Mouse (Mus musculus): ENCODE data around the gene Cnot10. TPM values are rescaled to one million over a fixed set of nuclear protein-coding genes. Genes with fewer than 3 reads are reported as not detected.

Gene Cnot10
- total RNA-seq (2021), result 10 to 100 TPM; 51.4 to 56.1 TPM
- long read RNA-seq, experiment 1, partial matches to known transcripts, result 3 of 27 reads
- long read RNA-seq, experiment 1, other reads (novel, unspliced or antisense), result 20 of 27 reads
- long read RNA-seq, experiment 2, transcript Cnot10-201 (20 exons, 2,853 nt), result major isoform, 17 of 61 reads
- long read RNA-seq, experiment 2, partial matches to known transcripts, result 3 of 61 reads
- long read RNA-seq, experiment 2, other reads (novel, unspliced or antisense), result 41 of 61 reads

- peak; percentile 96 to 98 for DNase-seq (ENCODE audit: low spot score in 2 of 2)
- peak; percentile 65 for TF ChIP-seq CTCF (conservative IDR thresholded peaks at IDR 0.05)
- H3K4me3 ChIP-seq, result peak within 1 kb of the TSS; percentile 99
- H3K27ac ChIP-seq, result peak within 1 kb of the TSS; percentile 92
These were observed at the start of gene Cnot10 for GRCm38 (mm10) chr9:114639839-114640646. Gene Cnot10, minus strand, starts transcription at chr9:114640184.

- DNase-seq (ENCODE audit: low spot score in 2 of 2), result no peak
These were observed 49.0 kb upstream of the Cnot10 start for GRCm38 (mm10) chr9:114688953-114689407.

GRCm38 (mm10) chr9:114688252-114688952 lies 48.4 kb upstream of the Cnot10 start, which contains the start of gene Dync1li1:
Gene Dync1li1, plus strand, starts transcription at chr9:114688790.
- no peak for TF ChIP-seq CTCF (conservative IDR thresholded peaks at IDR 0.05)
- peak; percentile 96 to 97 for DNase-seq (ENCODE audit: low spot score in 2 of 2)
- H3K4me3 ChIP-seq, result peak within 1 kb of the TSS; percentile 98
- H3K27ac ChIP-seq, result peak within 1 kb of the TSS; percentile 97

More at GRCm38 (mm10) chr9:114688953-114689407, 49.0 kb upstream of the Cnot10 start:
- Histone ChIP-seq H3K4me3 (peak overlapping the region; percentile 98), H3K27ac (peak overlapping the region; percentile 97)
- TF ChIP-seq CTCF (conservative IDR thresholded peaks at IDR 0.05), result no peak

- no peak for DNase-seq (ENCODE audit: low spot score in 2 of 2)
- TF ChIP-seq CTCF (conservative IDR thresholded peaks at IDR 0.05), result no peak
- H3K4me3 ChIP-seq, result peak overlapping the region; percentile 98
- H3K27ac ChIP-seq, result peak overlapping the region; percentile 97
These were observed 47.7 kb upstream of the Cnot10 start for GRCm38 (mm10) chr9:114687639-114688038.

DNA sequence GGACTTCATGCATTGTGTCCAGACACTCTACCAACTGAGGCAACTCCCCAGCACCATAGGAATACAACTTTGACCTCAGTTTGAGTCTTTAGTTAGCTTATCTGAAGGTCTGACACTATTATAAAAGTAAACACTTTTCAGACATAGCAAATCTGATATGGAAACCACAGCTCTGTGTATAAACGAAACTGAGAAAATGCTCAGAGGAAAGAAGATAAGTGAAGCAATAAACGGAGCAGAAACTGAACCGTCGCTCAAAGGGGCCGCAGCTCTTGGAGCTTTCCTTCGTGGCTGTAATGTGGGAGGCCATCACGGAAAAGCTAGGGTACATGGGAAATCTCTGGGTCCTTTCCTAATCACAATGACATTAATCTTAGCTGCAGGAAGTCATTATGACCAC lies 46.3 kb upstream of the Cnot10 start:
- H3K4me3 ChIP-seq, result no peak overlapping the region
- H3K27ac ChIP-seq, result no peak overlapping the region
- no peak for TF ChIP-seq CTCF (conservative IDR thresholded peaks at IDR 0.05)
- no peak for DNase-seq (ENCODE audit: low spot score in 2 of 2)

DNA sequence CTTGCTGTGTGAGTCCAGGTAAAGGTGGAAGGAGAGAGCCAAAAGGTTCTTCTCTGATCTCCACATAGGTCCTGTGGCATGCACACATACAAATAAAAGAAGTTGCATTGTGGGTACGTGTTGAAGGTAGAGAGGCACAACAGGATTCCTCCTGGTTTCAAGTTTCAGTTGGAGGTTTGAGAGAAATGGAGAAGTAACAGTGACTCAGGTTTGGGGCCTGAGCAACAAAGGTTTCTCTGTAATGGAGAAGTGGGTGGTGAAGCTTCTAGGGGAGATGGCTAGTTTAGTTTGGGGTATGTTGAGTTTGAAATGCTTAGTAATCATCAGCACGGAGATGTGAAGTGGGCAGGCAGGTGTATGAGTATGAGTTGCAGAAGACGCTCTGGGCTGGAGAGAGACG lies 42.2 kb upstream of the Cnot10 start:
- no peak overlapping the region for H3K4me3 ChIP-seq
- no peak overlapping the region for H3K27ac ChIP-seq

DNA sequence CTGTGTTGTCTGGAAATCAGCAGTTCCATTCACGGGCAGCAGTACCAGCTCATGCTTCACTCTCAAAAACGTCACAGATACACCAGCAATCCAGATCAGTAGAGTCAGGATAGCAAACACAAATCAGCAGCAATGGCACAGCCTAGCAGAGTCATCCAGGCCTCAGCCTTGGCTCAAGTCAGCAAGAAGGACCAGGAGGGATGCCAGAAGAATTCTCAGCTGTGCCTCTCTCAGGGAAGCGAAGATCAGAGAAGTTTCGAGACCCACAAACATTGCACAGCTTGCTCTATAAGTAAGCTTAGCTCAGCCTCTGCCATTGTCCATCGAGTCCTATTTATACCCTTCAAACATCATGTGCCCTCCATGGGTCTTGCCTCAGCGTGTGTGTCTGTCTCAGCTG lies 40.5 kb upstream of the Cnot10 start:
- H3K27ac ChIP-seq, result no peak overlapping the region
- no peak for TF ChIP-seq CTCF (conservative IDR thresholded peaks at IDR 0.05)
- no peak overlapping the region for H3K4me3 ChIP-seq
- no peak for DNase-seq (ENCODE audit: low spot score in 2 of 2)

More for the DNA sequence above, 42.2 kb upstream of the Cnot10 start:
- no peak for TF ChIP-seq CTCF (conservative IDR thresholded peaks at IDR 0.05)
- no peak for DNase-seq (ENCODE audit: low spot score in 2 of 2)

DNA sequence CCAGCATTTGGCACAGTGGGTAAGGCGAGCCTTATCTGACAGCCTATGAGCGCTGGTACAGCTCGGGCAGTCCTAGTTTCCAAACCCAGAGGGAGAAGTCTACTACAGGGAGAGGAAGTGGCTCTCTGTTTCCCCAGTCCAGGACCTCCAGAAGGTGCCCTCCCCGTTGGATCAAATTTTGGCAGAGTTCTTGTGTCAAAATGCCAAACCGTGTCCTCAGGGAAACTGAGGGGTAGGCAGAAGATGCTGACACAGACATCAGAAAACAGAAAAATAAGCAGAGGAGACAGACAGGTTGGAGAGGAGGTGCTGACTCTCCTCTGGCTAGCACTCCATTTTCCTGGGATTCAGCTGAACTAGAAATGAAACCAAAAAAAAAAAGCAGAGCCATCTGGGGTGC lies 40.0 kb upstream of the Cnot10 start:
- no peak for DNase-seq (ENCODE audit: low spot score in 2 of 2)
- no peak for TF ChIP-seq CTCF (conservative IDR thresholded peaks at IDR 0.05)
- Histone ChIP-seq H3K4me3 (no peak overlapping the region), H3K27ac (no peak overlapping the region)

DNA sequence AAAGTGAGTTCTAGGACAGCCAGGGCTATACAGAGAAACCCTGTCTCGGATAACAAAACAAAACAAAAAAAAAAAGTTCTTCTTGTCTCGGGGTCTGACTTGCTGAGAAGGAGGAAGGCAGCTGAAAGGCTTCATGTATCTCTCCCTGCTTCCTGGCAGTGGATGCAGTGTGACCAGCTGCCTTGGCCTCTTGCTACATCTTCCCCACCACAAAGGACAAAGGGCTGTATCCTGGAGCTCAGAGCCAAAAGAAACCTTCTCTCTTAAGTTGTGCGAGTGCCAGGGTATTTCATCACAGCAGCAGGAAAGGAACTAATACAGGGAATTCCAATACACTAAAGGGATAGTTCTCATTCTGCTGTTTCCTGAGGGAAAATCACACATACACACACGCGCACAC lies 38.6 kb upstream of the Cnot10 start:
- H3K4me3 ChIP-seq, result no peak overlapping the region
- no peak for TF ChIP-seq CTCF (conservative IDR thresholded peaks at IDR 0.05)
- H3K27ac ChIP-seq, result no peak overlapping the region
- DNase-seq (ENCODE audit: low spot score in 2 of 2), result no peak

DNA sequence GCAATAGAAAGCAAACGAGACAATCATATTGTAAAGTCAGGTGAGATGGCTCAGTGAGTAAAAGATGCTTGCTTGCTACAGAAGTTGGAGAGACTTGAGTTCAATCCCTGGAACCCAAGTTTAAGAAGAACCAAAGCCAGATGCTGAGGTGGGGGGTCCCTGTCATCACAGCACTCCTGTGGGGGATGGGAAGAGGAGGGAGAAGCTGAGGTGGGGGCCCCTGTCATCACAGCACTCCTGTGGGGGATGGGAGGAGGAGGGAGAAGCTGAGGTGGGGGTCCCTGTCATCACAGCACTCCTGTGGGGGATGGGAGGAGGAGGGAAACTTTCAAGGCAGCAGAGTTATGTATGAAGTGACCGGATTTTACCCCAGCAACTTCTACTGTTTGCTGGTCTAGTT lies 33.6 kb upstream of the Cnot10 start:
- Histone ChIP-seq H3K4me3 (peak overlapping the region; percentile 43; the same call in 1 of the 2 replicates), H3K27ac (peak overlapping the region; percentile 90)
- no peak for DNase-seq (ENCODE audit: low spot score in 2 of 2)
- no peak for TF ChIP-seq CTCF (conservative IDR thresholded peaks at IDR 0.05)

GRCm38 (mm10) chr9:114672703-114673561 lies 32.9 kb upstream of the Cnot10 start:
- no peak for TF ChIP-seq CTCF (conservative IDR thresholded peaks at IDR 0.05)
- H3K27ac ChIP-seq, result peak overlapping the region; percentile 90
- peak overlapping the region; percentile 43 for H3K4me3 ChIP-seq
- DNase-seq (ENCODE audit: low spot score in 2 of 2), result no peak

- no peak for TF ChIP-seq CTCF (conservative IDR thresholded peaks at IDR 0.05)
- H3K27ac ChIP-seq, result no peak overlapping the region
- no peak for DNase-seq (ENCODE audit: low spot score in 2 of 2)
These were observed 32.0 kb upstream of the Cnot10 start for GRCm38 (mm10) chr9:114671946-114672345.

More at GRCm38 (mm10) chr9:114671946-114672345, 32.0 kb upstream of the Cnot10 start:
- H3K4me3 ChIP-seq, result no peak overlapping the region
